Mouse (Mus musculus) liver, postnatal 0 days (tissue): ENCODE measurements at regions not wholly inside any gene's neighbourhood (a gene's known extent, or its start where the extent isn't known, plus 50 kb on each side); places are given as distances from the start of the nearest gene placed in this dataset.

Experiments used
- ATAC-seq: fragments of 200-750 bp; cut with Nextera tagmentation; 2 replicates; pipeline ENCODE4 v1.8.0; 2017; ENCODE audit warnings: mild to moderate bottlenecking, moderate library complexity
- DNase-seq: peaks from one replicate; pipeline ENCODE4 v3.0.0-alpha.2; 2016
- H3K27ac ChIP-seq: fragments of 300-500 bp; sonication (generic); 2 replicates; pipeline ENCODE4 v1.5.1; 2014; ENCODE audit warnings: antibody characterized with exemption, moderate library complexity, mild to moderate bottlenecking, low read depth
- H3K27me3 ChIP-seq: fragments of 300-500 bp; sonication (generic); 2 replicates; pipeline ENCODE4 v1.6.1; 2014; ENCODE audit warnings: low read length, control low read depth, mixed read lengths; ENCODE audit not compliant: insufficient read depth
- H3K36me3 ChIP-seq: fragments of 300-500 bp; sonication (generic); replicated peaks from 2 replicates; pipeline ENCODE4 v1.6.1; 2014; ENCODE audit warnings: mild to moderate bottlenecking, control low read depth, low read length, moderate library complexity, mixed read lengths; ENCODE audit not compliant: insufficient read depth
- H3K4me1 ChIP-seq: fragments of 300-500 bp; sonication (generic); 2 replicates; pipeline ENCODE4 v1.6.1; 2014; ENCODE audit warnings: antibody characterized with exemption, mild to moderate bottlenecking, control low read depth; ENCODE audit not compliant: insufficient read depth
- H3K4me2 ChIP-seq: fragments of 300-500 bp; sonication (generic); 2 replicates; pipeline ENCODE4 v1.6.1; 2014; ENCODE audit warnings: low read depth, mild to moderate bottlenecking, low read length, moderate library complexity, mixed read lengths
- H3K4me3 ChIP-seq: fragments of 300-500 bp; sonication (generic); 2 replicates; pipeline ENCODE4 v1.5.1; 2014; ENCODE audit warnings: low read depth, low read length
- H3K9ac ChIP-seq: fragments of 300-500 bp; sonication (generic); replicated peaks from 2 replicates; pipeline ENCODE4 v1.6.1; 2014; ENCODE audit warnings: mild to moderate bottlenecking, moderate library complexity
- H3K9me3 ChIP-seq: fragments of 300-500 bp; sonication (generic); 2 replicates; pipeline ENCODE4 v1.6.1; 2016; ENCODE audit warnings: mild to moderate bottlenecking, control low read depth, low read length, mixed read lengths
- CTCF ChIP-seq: sonication (generic); IDR thresholded peaks from 2 replicates; pipeline ENCODE4 v1.5.1; 2016; ENCODE audit warnings: antibody characterized with exemption, low read depth
- EP300 ChIP-seq: IDR thresholded peaks from 2 replicates; pipeline ENCODE4 v1.6.1; 2016; ENCODE audit warnings: antibody characterized with exemption, low read depth, mild to moderate bottlenecking
- WGBS: fragments of 180-500 bp; shearing (Covaris S2); extraction: QIAGEN DNeasy Blood & Tissue Kit; methylation state at CpG from one replicate; pipeline ENCODE4 v1.1.7; 2014; ENCODE audit not compliant: insufficient replicate concordance; 5-methylcytosine and 5-hydroxymethylcytosine counted together

DNA sequence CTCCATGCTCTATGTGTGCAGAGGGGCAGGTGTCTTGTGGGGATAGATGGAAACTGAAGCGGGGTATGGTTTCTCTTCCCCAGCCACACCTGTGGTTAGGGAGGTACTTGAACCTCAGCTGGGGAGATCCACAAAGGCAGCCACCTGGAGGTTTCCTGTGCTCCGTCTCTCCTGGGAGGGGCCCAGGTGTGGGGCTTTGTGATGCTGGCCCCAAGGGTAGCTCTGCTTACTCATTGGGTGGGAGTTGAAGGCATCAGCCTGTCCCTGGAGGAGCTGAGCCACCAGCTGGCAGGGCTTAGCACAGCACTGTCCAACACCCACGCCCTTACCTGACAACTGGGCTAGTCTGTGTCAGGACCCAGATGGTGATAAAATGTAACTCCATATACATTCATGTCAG, 81.4 kb downstream of the Lhx2 start:
- no peaks in the 10 kb centered on the region for H3K9me3 ChIP-seq
- WGBS = 34% methylated on average over 3 of the region's 3 CpGs
- no peak overlapping the region for H3K27ac ChIP-seq
- H3K27me3 ChIP-seq = 0 out of 2 replicates have a peak, but pooled peaks cover 2% of the 10 kb centered on the region
- no peaks in the 10 kb centered on the region for H3K4me1 ChIP-seq
- DNase-seq (no peak), ATAC-seq (no peak)
- TF ChIP-seq EP300 (no peak), CTCF (no peak)
- no peaks in the 10 kb centered on the region for H3K36me3 ChIP-seq
- H3K4me3 ChIP-seq = no peak overlapping the region
- no peak overlapping the region for H3K9ac ChIP-seq
- H3K4me2 ChIP-seq = no peak overlapping the region

DNA sequence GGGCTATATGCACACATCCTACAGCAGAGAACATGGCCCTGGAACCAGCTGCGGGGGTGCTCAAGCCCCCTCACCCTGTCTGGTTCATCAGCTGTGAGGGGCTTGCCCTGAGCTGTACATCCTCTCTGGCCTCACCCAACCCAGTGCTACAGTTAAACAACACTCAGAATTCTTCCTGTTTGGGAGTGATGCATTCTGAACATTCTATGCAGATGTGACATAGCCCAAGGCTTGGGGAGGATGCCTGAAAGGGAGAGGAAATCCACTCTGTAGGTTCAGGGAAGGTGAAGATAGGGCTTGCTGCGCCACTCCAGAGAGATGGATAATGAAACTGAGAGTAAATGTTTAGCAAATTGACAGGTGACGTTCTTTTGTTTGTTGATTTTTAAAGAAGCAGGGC, 83.3 kb downstream of the Lhx2 start:
- Histone ChIP-seq H3K36me3 (no peaks in the 10 kb centered on the region), H3K9ac (no peak overlapping the region), H3K4me2 (no peak overlapping the region), H3K27me3 (0 out of 2 replicates have a peak, but pooled peaks cover 2% of the 10 kb centered on the region), H3K4me1 (no peaks in the 10 kb centered on the region), H3K27ac (no peak overlapping the region), H3K9me3 (no peaks in the 10 kb centered on the region), H3K4me3 (no peak overlapping the region)
- no peak for DNase-seq
- TF ChIP-seq EP300 (no peak), CTCF (no peak)
- no peak for ATAC-seq
- WGBS = 61% methylated on average over 3 of the region's 3 CpGs

DNA sequence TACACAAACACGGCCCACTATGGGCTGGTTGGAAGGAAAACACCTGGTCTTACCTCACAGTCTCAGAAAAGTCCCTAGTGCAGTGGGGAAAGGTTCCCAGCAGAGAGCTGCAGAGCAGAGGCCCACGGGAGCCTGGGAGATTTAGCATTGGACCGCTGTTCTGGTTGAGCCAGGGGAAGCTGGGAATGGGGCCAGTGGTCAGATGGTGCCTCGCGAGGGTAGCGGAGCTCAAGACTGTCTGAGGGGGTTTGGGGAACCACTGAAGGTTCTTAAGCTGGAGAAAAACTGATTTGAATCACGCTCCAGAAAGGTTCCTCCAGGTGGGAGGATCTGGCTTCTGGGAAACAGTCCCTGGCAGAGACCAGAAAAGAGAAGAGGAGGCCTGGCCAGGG, 84.8 kb downstream of the Lhx2 start:
- H3K27me3 ChIP-seq = 0 out of 2 replicates have a peak, but pooled peaks cover 2% of the 10 kb centered on the region
- 48% methylated on average over 7 of the region's 7 CpGs for WGBS
- H3K4me3 ChIP-seq = no peak overlapping the region

DNA sequence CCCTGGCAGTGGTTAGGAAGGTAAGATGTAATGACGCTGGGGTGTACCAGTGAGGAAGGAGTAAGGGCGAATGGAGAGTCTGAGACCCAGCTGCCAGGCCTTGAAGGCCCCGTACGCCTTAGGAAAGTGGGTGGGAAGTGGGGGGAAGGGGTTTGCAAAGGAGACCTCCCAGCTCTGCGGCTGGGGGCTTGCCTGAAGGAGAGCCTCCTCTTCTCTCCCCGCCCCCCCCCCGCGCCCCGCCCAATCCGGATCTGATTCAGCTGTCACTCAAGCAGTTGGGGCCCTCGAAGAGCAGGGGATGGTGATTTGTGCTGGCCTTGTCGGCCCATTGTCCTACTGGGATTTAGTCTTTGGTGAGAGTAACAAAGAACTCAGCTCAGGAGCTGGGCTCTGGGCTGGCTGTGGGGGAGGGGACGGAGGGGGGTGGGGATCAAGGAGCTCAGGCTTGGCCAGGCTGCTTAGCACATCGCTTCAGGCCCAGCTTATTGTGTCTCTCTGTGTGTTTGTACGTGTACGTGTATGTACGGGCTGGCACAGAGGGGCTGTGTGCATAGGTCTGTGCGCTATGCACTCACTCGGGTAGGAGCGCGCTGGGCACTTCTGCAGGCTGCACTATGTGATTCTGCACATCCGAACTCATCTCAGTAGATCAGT, 85.3 kb downstream of the Lhx2 start:
- DNase-seq (no peak), ATAC-seq (no peak)
- Histone ChIP-seq H3K4me1 (no peaks in the 10 kb centered on the region), H3K9ac (no peak overlapping the region), H3K27ac (no peak overlapping the region), H3K36me3 (no peaks in the 10 kb centered on the region), H3K27me3 (0 out of 2 replicates have a peak, but pooled peaks cover 2% of the 10 kb centered on the region), H3K4me2 (no peak overlapping the region), H3K9me3 (no peaks in the 10 kb centered on the region), H3K4me3 (no peak overlapping the region)
- WGBS = 13% methylated on average over 19 of the region's 22 CpGs
- TF ChIP-seq CTCF = no peak

More for the DNA sequence above, 84.8 kb downstream of the Lhx2 start:
- Histone ChIP-seq H3K36me3 (no peaks in the 10 kb centered on the region), H3K27ac (no peak overlapping the region), H3K4me2 (no peak overlapping the region), H3K4me1 (no peaks in the 10 kb centered on the region), H3K9ac (no peak overlapping the region), H3K9me3 (no peaks in the 10 kb centered on the region)
- TF ChIP-seq EP300 (no peak), CTCF (no peak)
- ATAC-seq (no peak), DNase-seq (no peak)

DNA sequence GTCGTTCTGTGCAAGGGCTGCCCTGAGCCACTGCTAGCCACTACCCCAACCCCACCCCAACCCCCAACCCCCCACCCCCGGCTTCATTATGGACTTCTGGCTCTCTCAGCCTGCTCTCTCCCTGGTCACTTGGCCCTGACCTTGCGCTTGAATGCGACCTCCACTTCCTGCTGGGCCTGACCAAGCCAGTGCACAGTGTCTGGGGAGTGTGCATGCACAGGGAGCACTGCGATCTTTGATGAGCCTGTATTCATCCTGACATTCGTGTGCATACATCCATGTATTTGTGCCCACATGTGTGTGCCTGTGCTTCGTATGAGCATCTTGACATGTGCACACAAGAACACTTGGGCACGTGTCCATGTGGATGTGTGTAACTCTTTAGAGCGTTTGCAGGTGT, 85.9 kb downstream of the Lhx2 start:
- no peak for DNase-seq
- H3K27ac ChIP-seq = no peak overlapping the region
- H3K4me1 ChIP-seq = no peaks in the 10 kb centered on the region
- no peak overlapping the region for H3K9ac ChIP-seq
- no peak overlapping the region for H3K4me2 ChIP-seq
- ATAC-seq = no peak
- no peaks in the 10 kb centered on the region for H3K9me3 ChIP-seq
- 0 out of 2 replicates have a peak, but pooled peaks cover 2% of the 10 kb centered on the region for H3K27me3 ChIP-seq
- WGBS = 23% methylated on average over 9 of the region's 9 CpGs
- no peaks in the 10 kb centered on the region for H3K36me3 ChIP-seq
- TF ChIP-seq CTCF (no peak), EP300 (no peak)
- no peak overlapping the region for H3K4me3 ChIP-seq

DNA sequence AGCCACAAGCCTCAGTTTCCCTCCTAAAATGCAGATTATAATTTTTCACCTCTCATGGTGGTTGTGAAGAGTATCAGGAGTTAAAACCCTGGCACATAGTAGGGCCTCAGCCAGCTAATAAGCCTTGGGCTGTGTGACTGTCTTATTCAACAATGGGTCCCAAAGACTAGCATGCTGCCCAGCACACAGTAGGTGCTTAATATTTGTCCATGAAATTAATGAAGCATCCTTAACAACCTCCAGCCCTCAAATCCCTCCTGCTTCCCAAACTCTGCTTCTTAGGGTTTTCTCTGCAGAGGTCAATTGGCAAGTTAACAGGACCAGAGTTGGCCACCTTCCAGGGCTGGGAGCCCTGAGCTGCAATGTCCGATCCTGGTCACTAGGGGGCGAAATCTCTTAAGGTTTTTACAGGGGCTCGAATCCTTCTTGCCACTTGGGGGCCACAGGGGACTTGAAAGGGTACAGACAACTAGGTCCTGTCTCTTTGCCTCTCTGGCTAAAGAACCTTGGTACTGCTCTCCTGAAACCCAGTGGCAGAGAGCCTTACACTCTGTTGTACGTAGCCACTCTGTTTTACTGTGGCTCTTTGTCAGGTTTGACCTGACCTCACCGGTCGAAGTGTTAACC, 81.6 kb upstream of the Nek6 start:
- TF ChIP-seq CTCF (peak; percentile 93), EP300 (no peak)
- Histone ChIP-seq H3K4me2 (no peak overlapping the region), H3K27ac (no peak overlapping the region), H3K36me3 (no peaks in the 10 kb centered on the region), H3K9me3 (no peaks in the 10 kb centered on the region), H3K4me3 (no peak overlapping the region), H3K9ac (no peak overlapping the region), H3K4me1 (no peaks in the 10 kb centered on the region), H3K27me3 (no peaks in the 10 kb centered on the region)
- peak; percentile 84 for DNase-seq
- WGBS = 38% methylated on average over 6 of the region's 6 CpGs
- ATAC-seq = no peak
